Mouse (Mus musculus): ENCODE measurements around the gene Lfng.

DNA sequence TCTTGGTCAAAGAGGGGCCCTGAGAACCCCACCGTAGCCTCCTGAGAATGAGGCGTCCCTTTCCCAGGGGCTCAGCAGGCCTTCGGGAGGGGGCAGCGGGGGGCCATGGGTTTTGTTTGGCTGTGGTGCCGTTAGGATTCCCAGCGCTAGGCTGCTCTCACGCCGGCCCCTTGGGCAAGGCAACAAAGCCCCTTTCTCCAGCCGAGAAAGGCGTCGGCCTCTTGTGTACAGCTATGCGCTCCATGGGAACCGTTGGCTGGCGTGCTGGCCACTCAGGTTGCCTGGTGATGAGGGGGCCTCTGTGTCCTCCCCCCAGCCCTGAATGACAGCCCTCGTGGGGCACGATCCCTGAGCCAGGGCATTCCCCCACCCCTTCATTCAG lies 1.5 kb downstream of the Lfng start:
- TF ChIP-seq POLR2A (IDR thresholded peaks at IDR 0.05; ENCODE audit: extremely low read depth, insufficient read depth, low read length) (no peak), CTCF (IDR thresholded peaks at IDR 0.05; ENCODE audit: low read depth, low read length) (no peak)
